Mouse (Mus musculus): Measurements from ENCODE around the gene Rock2. TPM values are rescaled to one million over a fixed set of nuclear protein-coding genes. Genes with fewer than 3 reads are reported as not detected.

Rock2 gene
- 111 TPM in 1 of 2 replicates, not detected in the other for polyA plus RNA-seq (2012; ENCODE audit: insufficient read depth, insufficient read length, low replicate concordance, missing spikeins)

- TF ChIP-seq POLR2A (IDR thresholded peaks at IDR 0.05; ENCODE audit: insufficient read depth, low read depth, low read length) (peak; percentile 42), CTCF (IDR thresholded peaks at IDR 0.05; ENCODE audit: insufficient read depth, low read depth, low read length) (no peak)
- peak within 1 kb of the TSS; percentile 74 for H3K27ac ChIP-seq (ENCODE audit: insufficient read depth, low read depth, low read length)
- peaks cover 3% of the 10 kb centered on the region; the same call in 1 of the 2 replicates for H3K4me1 ChIP-seq (ENCODE audit: control insufficient read depth, insufficient read depth, low read length)
- H3K4me3 ChIP-seq (ENCODE audit: insufficient read depth, low read depth, low read length) = peak within 1 kb of the TSS; percentile 84
- WGBS = 1% methylated on average over 125 of the region's 130 CpGs
Observed at GRCm38 (mm10) chr12:16894396-16895220, at the start of gene Rock2. Gene Rock2, plus strand, starts transcription at chr12:16894895.

- TF ChIP-seq CTCF (IDR thresholded peaks at IDR 0.05; ENCODE audit: insufficient read depth, low read depth, low read length) (no peak), POLR2A (IDR thresholded peaks at IDR 0.05; ENCODE audit: insufficient read depth, low read depth, low read length) (no peak)
- Histone ChIP-seq H3K4me3 (ENCODE audit: insufficient read depth, low read depth, low read length) (no peak overlapping the region), H3K27ac (ENCODE audit: insufficient read depth, low read depth, low read length) (no peak overlapping the region), H3K4me1 (ENCODE audit: control insufficient read depth, insufficient read depth, low read length) (no peaks in the 10 kb centered on the region)
- WGBS = 91% methylated on average over 4 of the region's 4 CpGs
Observed at GRCm38 (mm10) chr12:16847204-16847792, 47.4 kb upstream of the Rock2 start.

GRCm38 (mm10) chr12:16848501-16848900 is 46.2 kb upstream of the Rock2 start:
- no peak overlapping the region for H3K27ac ChIP-seq (ENCODE audit: insufficient read depth, low read depth, low read length)
- WGBS = 93% methylated on average over 2 of the region's 2 CpGs
- peaks cover 2% of the 10 kb centered on the region; the same call in 1 of the 2 replicates for H3K4me1 ChIP-seq (ENCODE audit: control insufficient read depth, insufficient read depth, low read length)
- H3K4me3 ChIP-seq (ENCODE audit: insufficient read depth, low read depth, low read length) = no peak overlapping the region
- TF ChIP-seq POLR2A (IDR thresholded peaks at IDR 0.05; ENCODE audit: insufficient read depth, low read depth, low read length) = no peak
- TF ChIP-seq CTCF (IDR thresholded peaks at IDR 0.05; ENCODE audit: insufficient read depth, low read depth, low read length) = no peak

GRCm38 (mm10) chr12:16849821-16850220 is 44.9 kb upstream of the Rock2 start:
- no peak overlapping the region for H3K4me3 ChIP-seq (ENCODE audit: insufficient read depth, low read depth, low read length)
- TF ChIP-seq POLR2A (IDR thresholded peaks at IDR 0.05; ENCODE audit: insufficient read depth, low read depth, low read length) (no peak), CTCF (IDR thresholded peaks at IDR 0.05; ENCODE audit: insufficient read depth, low read depth, low read length) (no peak)
- peaks cover 6% of the 10 kb centered on the region for H3K4me1 ChIP-seq (ENCODE audit: control insufficient read depth, insufficient read depth, low read length)
- H3K27ac ChIP-seq (ENCODE audit: insufficient read depth, low read depth, low read length) = no peak overlapping the region
- WGBS = 70% methylated on average over 2 of the region's 2 CpGs

GRCm38 (mm10) chr12:16850431-16851375 is 44.0 kb upstream of the Rock2 start:
- TF ChIP-seq POLR2A (IDR thresholded peaks at IDR 0.05; ENCODE audit: insufficient read depth, low read depth, low read length) = no peak
- TF ChIP-seq CTCF (IDR thresholded peaks at IDR 0.05; ENCODE audit: insufficient read depth, low read depth, low read length) = no peak
- Histone ChIP-seq H3K27ac (ENCODE audit: insufficient read depth, low read depth, low read length) (no peak overlapping the region), H3K4me1 (ENCODE audit: control insufficient read depth, insufficient read depth, low read length) (peaks cover 6% of the 10 kb centered on the region), H3K4me3 (ENCODE audit: insufficient read depth, low read depth, low read length) (no peak overlapping the region)
- 70% methylated on average over 16 of the region's 16 CpGs for WGBS

GRCm38 (mm10) chr12:16853431-16854165 is 41.1 kb upstream of the Rock2 start:
- no peak for TF ChIP-seq CTCF (IDR thresholded peaks at IDR 0.05; ENCODE audit: insufficient read depth, low read depth, low read length)
- TF ChIP-seq POLR2A (IDR thresholded peaks at IDR 0.05; ENCODE audit: insufficient read depth, low read depth, low read length) = no peak
- Histone ChIP-seq H3K4me3 (ENCODE audit: insufficient read depth, low read depth, low read length) (no peak overlapping the region), H3K4me1 (ENCODE audit: control insufficient read depth, insufficient read depth, low read length) (peaks cover 10% of the 10 kb centered on the region), H3K27ac (ENCODE audit: insufficient read depth, low read depth, low read length) (no peak overlapping the region)
- WGBS = 65% methylated on average over 11 of the region's 11 CpGs

- Histone ChIP-seq H3K4me1 (ENCODE audit: control insufficient read depth, insufficient read depth, low read length) (peaks cover 10% of the 10 kb centered on the region), H3K4me3 (ENCODE audit: insufficient read depth, low read depth, low read length) (no peak overlapping the region), H3K27ac (ENCODE audit: insufficient read depth, low read depth, low read length) (peak overlapping the region; percentile 31)
- no peak for TF ChIP-seq CTCF (IDR thresholded peaks at IDR 0.05; ENCODE audit: insufficient read depth, low read depth, low read length)
- no peak for TF ChIP-seq POLR2A (IDR thresholded peaks at IDR 0.05; ENCODE audit: insufficient read depth, low read depth, low read length)
- 17% methylated on average over 6 of the region's 6 CpGs for WGBS
Observed at GRCm38 (mm10) chr12:16855632-16856305, 38.9 kb upstream of the Rock2 start.
